Mouse (Mus musculus): ENCODE results near the gene Srrt. TPM values are rescaled to one million over a fixed set of nuclear protein-coding genes. Genes with fewer than 3 reads are reported as not detected.
A peak's percentile ranks its signal among the peaks of the same experiment; 100 is the strongest.

Srrt gene
- total and polyA plus RNA-seq, 2 experiments from 2014 or later = 57.0 to 98.9 TPM

- DNase-seq (ENCODE audit: low spot score) (peak; percentile 44), ATAC-seq (peak; percentile 74)
- Histone ChIP-seq H3K36me3 (ENCODE audit: insufficient read depth, low read length) (no peaks in the 10 kb centered on the region), H3K4me2 (ENCODE audit: low read depth, low read length) (peak overlapping the region; percentile 86), H3K27me3 (ENCODE audit: insufficient read depth, low read length) (0 out of 2 replicates have a peak, but pooled peaks cover 6% of the 10 kb centered on the region), H3K4me3 (ENCODE audit: low read length) (peak overlapping the region; percentile 57), H3K4me1 (ENCODE audit: insufficient read depth, low read length) (0 out of 2 replicates have a peak, but pooled peaks cover 15% of the 10 kb centered on the region), H3K9me3 (ENCODE audit: low read length) (no peaks in the 10 kb centered on the region), H3K9ac (replicated peaks; ENCODE audit: low read length) (peak overlapping the region; percentile 55), H3K27ac (peak overlapping the region; percentile 62)
- 2% methylated on average over 55 of the region's 55 CpGs for WGBS
- no peak for TF ChIP-seq CTCF (IDR thresholded peaks at IDR 0.05; ENCODE audit: low read depth)
Observed at GRCm38 (mm10) chr5:137350205-137351057, 43.0 kb upstream of the Srrt start.

GRCm38 (mm10) chr5:137349384-137350204 lies 42.1 kb upstream of the Srrt start, which contains the start of gene Ephb4:
Ephb4 (plus strand) TSS chr5:137350109.
- WGBS = under 1% methylated on average over 31 of the region's 32 CpGs
- ATAC-seq = peak; percentile 94

GRCm38 (mm10) chr5:137348482-137349383 lies 41.3 kb upstream of the Srrt start:
- peak overlapping the region; percentile 86 for H3K4me2 ChIP-seq (ENCODE audit: low read depth, low read length)
- no peak for TF ChIP-seq CTCF (IDR thresholded peaks at IDR 0.05; ENCODE audit: low read depth)
- peak overlapping the region; percentile 37; the same call in 1 of the 2 replicates for H3K27ac ChIP-seq
- DNase-seq (ENCODE audit: low spot score) (no peak), ATAC-seq (no peak)
- 1% methylated on average over 33 of the region's 33 CpGs for WGBS
- H3K36me3 ChIP-seq (ENCODE audit: insufficient read depth, low read length) = no peaks in the 10 kb centered on the region
- H3K4me1 ChIP-seq (ENCODE audit: insufficient read depth, low read length) = 0 out of 2 replicates have a peak, but pooled peaks cover 15% of the 10 kb centered on the region
- H3K27me3 ChIP-seq (ENCODE audit: insufficient read depth, low read length) = 0 out of 2 replicates have a peak, but pooled peaks cover 6% of the 10 kb centered on the region
- H3K4me3 ChIP-seq (ENCODE audit: low read length) = peak overlapping the region; percentile 57
- 0 out of 2 replicates have a peak, but pooled peaks cover 1% of the 10 kb centered on the region for H3K9me3 ChIP-seq (ENCODE audit: low read length)
- peak overlapping the region; percentile 52 for H3K9ac ChIP-seq (replicated peaks; ENCODE audit: low read length)

More at GRCm38 (mm10) chr5:137349384-137350204, 42.1 kb upstream of the Srrt start, which contains the start of gene Ephb4:
- peak within 1 kb of the TSS; percentile 62 for H3K27ac ChIP-seq
- 0 out of 2 replicates have a peak, but pooled peaks cover 6% of the 10 kb centered on the region for H3K27me3 ChIP-seq (ENCODE audit: insufficient read depth, low read length)
- 0 out of 2 replicates have a peak, but pooled peaks cover 15% of the 10 kb centered on the region for H3K4me1 ChIP-seq (ENCODE audit: insufficient read depth, low read length)
- H3K9ac ChIP-seq (replicated peaks; ENCODE audit: low read length) = peak within 1 kb of the TSS; percentile 55
- H3K4me3 ChIP-seq (ENCODE audit: low read length) = peak within 1 kb of the TSS; percentile 57
- no peaks in the 10 kb centered on the region for H3K36me3 ChIP-seq (ENCODE audit: insufficient read depth, low read length)
- TF ChIP-seq CTCF (IDR thresholded peaks at IDR 0.05; ENCODE audit: low read depth) = peak; percentile 56
- DNase-seq (ENCODE audit: low spot score) = peak; percentile 85
- no peaks in the 10 kb centered on the region for H3K9me3 ChIP-seq (ENCODE audit: low read length)
- peak within 1 kb of the TSS; percentile 86 for H3K4me2 ChIP-seq (ENCODE audit: low read depth, low read length)

- Histone ChIP-seq H3K27me3 (ENCODE audit: insufficient read depth, low read length) (0 out of 2 replicates have a peak, but pooled peaks cover 6% of the 10 kb centered on the region), H3K4me2 (ENCODE audit: low read depth, low read length) (no peak overlapping the region), H3K4me3 (ENCODE audit: low read length) (no peak overlapping the region), H3K9me3 (ENCODE audit: low read length) (0 out of 2 replicates have a peak, but pooled peaks cover 2% of the 10 kb centered on the region), H3K4me1 (ENCODE audit: insufficient read depth, low read length) (0 out of 2 replicates have a peak, but pooled peaks cover 15% of the 10 kb centered on the region), H3K36me3 (ENCODE audit: insufficient read depth, low read length) (no peaks in the 10 kb centered on the region), H3K9ac (replicated peaks; ENCODE audit: low read length) (no peak overlapping the region), H3K27ac (no peak overlapping the region)
- DNase-seq (ENCODE audit: low spot score) (no peak), ATAC-seq (no peak)
- WGBS = 33% methylated on average over 7 of the region's 7 CpGs
- TF ChIP-seq CTCF (IDR thresholded peaks at IDR 0.05; ENCODE audit: low read depth) = no peak
Observed at GRCm38 (mm10) chr5:137347856-137348255, 40.4 kb upstream of the Srrt start.

GRCm38 (mm10) chr5:137346983-137347382 lies 39.5 kb upstream of the Srrt start:
- no peak for TF ChIP-seq CTCF (IDR thresholded peaks at IDR 0.05; ENCODE audit: low read depth)
- ATAC-seq = no peak

More at GRCm38 (mm10) chr5:137346983-137347382, 39.5 kb upstream of the Srrt start:
- no peak for DNase-seq (ENCODE audit: low spot score)
- Histone ChIP-seq H3K4me3 (ENCODE audit: low read length) (no peak overlapping the region), H3K27ac (no peak overlapping the region), H3K4me1 (ENCODE audit: insufficient read depth, low read length) (0 out of 2 replicates have a peak, but pooled peaks cover 15% of the 10 kb centered on the region), H3K9ac (replicated peaks; ENCODE audit: low read length) (no peak overlapping the region), H3K4me2 (ENCODE audit: low read depth, low read length) (no peak overlapping the region), H3K9me3 (ENCODE audit: low read length) (0 out of 2 replicates have a peak, but pooled peaks cover 2% of the 10 kb centered on the region), H3K27me3 (ENCODE audit: insufficient read depth, low read length) (0 out of 2 replicates have a peak, but pooled peaks cover 6% of the 10 kb centered on the region), H3K36me3 (ENCODE audit: insufficient read depth, low read length) (no peaks in the 10 kb centered on the region)
- WGBS = 87% methylated on average over 4 of the region's 4 CpGs
